Mouse (Mus musculus): ENCODE measurements around the gene Pde6d. TPM values are rescaled to one million over a fixed set of nuclear protein-coding genes. Genes with fewer than 3 reads are reported as not detected.

The Pde6d gene
- polyA plus RNA-seq, 1 experiment from 2014 or later: 44.0 TPM

DNA sequence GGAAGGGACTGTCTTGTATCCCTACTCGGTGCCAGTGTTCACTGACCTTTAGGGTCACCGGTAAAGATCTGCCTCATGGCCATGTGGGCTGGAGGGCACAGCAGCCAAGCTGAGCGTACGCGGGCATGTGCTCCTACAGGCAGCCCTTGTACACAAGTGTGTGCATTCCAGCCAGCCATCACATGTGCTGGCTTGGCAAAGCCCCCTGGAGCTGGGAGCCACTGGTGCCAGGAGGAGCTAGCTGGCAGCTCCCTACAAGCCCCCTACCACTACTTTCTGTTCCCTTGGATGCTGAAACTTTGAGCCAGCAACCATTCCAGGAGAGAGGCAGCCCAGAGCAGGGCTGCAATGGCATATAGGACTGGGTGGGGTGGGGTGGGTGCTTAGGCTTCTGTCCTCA, 76.0 kb downstream of the Pde6d start:
- Histone ChIP-seq H3K4me3 (no peak overlapping the region), H3K27me3 (replicated peaks) (peaks cover 8% of the 10 kb centered on the region), H3K9ac (no peak overlapping the region), H3K4me1 (peaks cover 71% of the 10 kb centered on the region), H3K4me2 (no peak overlapping the region), H3K36me3 (no peaks in the 10 kb centered on the region), H3K9me3 (replicated peaks) (no peaks in the 10 kb centered on the region), H3K27ac (0 out of 2 replicates have a peak overlapping the region, but pooled peaks have one; percentile 41)
- 91% methylated on average over 5 of the region's 5 CpGs for WGBS (ENCODE audit: insufficient replicate concordance)
- ATAC-seq: no peak

DNA sequence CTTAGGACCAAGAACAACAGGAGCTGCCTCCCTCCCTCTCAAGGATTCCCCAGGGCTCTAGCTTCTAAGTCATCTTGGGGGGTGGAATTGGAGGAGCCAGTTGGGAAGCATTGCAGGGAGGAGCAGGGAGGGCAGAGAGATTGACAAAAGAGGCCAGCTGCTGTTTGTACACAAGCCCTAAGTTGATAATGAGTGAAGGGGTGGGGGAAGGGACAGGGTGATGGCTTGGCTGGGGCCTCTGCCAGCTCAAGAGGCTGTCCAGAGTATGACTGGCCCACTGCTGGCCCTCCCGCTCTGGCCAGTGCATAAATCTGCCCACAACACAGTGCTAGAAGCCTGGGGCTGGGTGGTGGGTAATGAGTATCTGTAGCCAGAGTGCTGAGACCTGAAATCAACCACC, 77.0 kb downstream of the Pde6d start:
- Histone ChIP-seq H3K4me1 (peaks cover 71% of the 10 kb centered on the region), H3K4me3 (no peak overlapping the region), H3K9me3 (replicated peaks) (no peaks in the 10 kb centered on the region), H3K27me3 (replicated peaks) (peaks cover 8% of the 10 kb centered on the region), H3K4me2 (peak overlapping the region; percentile 93), H3K9ac (peak overlapping the region; percentile 75), H3K36me3 (no peaks in the 10 kb centered on the region), H3K27ac (peak overlapping the region; percentile 80)
- WGBS (ENCODE audit: insufficient replicate concordance): 53% methylated on average over 1 of the region's 1 CpGs
- ATAC-seq: no peak

DNA sequence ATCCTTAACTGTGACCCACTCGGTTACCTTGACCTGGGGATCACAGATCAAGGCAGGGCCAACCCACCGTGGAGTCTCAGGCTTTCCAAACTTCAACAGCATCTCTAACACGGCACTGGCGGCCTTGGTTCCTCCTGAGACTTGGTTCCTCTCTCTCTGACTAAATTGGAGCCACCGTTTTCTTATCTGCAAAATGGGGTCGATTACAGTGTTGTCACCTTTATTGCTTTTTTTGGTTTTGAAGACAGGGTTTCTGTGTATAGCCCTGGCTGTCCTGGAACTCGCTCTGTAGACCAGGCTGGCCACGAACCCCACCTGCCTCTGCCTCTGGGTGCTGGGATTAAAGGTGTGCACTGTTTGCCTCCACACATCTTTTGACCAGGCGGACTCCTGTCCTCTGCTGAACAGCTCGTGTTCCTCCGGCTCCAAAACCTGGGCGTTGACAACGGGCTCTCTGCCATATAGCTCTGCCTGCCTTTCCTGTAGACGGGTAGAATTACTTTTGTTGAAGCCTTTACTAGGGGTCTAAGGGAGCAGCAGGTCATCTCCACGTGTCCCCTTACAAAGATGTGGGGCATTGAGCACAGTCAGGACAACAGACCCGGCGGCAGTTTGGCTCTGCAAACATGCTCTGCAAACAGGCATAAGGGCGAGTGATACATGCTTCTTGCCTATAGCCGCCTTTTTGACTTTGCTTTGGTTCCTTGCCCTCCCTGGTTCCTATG, 77.6 kb downstream of the Pde6d start:
- Histone ChIP-seq H3K36me3 (no peaks in the 10 kb centered on the region), H3K4me2 (peak overlapping the region; percentile 93), H3K4me1 (peaks cover 71% of the 10 kb centered on the region), H3K27ac (peak overlapping the region; percentile 80), H3K27me3 (replicated peaks) (peaks cover 8% of the 10 kb centered on the region), H3K9ac (peak overlapping the region; percentile 75), H3K4me3 (peak overlapping the region; percentile 64), H3K9me3 (replicated peaks) (no peaks in the 10 kb centered on the region)
- ATAC-seq: no peak
- WGBS (ENCODE audit: insufficient replicate concordance): 25% methylated on average over 19 of the region's 19 CpGs

DNA sequence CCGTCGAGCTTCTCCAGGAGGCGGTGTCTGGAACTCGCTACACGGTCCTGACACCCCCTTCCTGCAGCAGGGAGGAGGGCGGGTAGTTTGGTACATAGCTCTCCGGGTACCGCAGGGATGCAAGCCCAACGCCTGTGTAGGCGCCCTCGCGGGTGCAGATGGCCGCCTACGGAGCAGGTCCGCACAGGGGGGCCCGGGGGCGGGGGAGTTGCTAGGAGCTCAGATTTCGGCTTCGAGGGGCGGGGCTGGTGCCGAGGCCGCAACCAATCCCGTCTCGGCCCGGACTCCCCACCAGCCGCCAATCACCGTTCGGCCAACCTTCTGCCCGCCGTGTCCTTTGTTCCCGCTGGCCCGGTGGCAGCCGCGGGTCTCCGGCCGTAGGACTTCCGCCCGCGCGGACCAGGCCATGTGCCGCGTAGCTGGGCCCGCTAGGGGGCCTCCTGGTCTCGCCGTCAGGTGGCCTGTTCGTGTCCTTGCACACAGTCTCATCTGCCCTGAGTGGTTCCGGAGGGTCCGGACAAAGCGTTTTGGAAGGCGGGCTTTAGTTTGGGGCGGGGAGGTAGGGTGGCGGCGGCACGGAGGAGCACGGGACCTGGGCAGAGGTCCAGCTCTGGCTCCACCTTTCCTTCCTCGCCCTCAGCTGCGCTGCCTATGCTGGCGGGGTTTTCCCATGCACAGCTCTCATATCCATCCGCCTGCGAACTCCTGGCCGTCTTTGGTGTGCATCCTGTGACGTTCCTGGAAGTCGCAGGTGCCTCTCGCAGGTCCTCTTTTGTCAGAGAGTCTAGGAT, 78.3 kb downstream of the Pde6d start:
- WGBS (ENCODE audit: insufficient replicate concordance): 1% methylated on average over 64 of the region's 64 CpGs
- peaks cover 8% of the 10 kb centered on the region for H3K27me3 ChIP-seq (replicated peaks)

DNA sequence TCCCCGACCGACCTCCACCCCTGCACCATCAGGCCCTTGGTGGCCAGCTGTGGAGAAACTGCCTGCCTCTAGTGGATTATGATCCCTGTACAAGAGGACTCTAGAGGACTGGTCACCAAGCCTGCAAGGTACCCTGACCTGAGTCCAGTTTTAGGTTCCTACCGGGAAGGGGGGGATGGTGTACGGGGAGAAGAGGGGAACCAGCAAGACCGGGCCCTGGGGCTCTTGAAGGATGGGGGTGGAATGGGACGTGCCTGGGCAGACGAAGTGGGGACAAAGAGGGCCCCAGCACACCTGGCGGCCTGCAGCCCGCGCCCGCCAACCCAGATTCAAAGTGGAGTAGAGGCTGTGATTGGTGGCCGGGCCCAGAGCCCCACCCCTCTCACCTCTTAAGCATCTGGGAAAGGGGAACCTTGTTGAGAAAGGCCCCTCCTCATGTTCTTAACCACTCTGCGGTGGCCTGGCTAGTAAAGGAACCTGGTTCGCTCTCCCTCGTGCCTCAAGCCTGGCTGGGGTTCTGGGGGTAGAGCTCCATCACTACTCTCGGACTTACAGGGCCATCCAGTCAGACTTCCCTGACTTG, 79.2 kb downstream of the Pde6d start:
- Histone ChIP-seq H3K36me3 (no peaks in the 10 kb centered on the region), H3K9me3 (replicated peaks) (no peaks in the 10 kb centered on the region), H3K4me1 (peaks cover 68% of the 10 kb centered on the region), H3K9ac (peak overlapping the region; percentile 75), H3K27ac (peak overlapping the region; percentile 80), H3K4me3 (peak overlapping the region; percentile 64), H3K4me2 (peak overlapping the region; percentile 93), H3K27me3 (replicated peaks) (peaks cover 8% of the 10 kb centered on the region)
- ATAC-seq: no peak
- WGBS (ENCODE audit: insufficient replicate concordance): 34% methylated on average over 16 of the region's 16 CpGs

More for the DNA sequence above, 78.3 kb downstream of the Pde6d start:
- peak overlapping the region; percentile 64 for H3K4me3 ChIP-seq
- H3K4me1 ChIP-seq: peaks cover 65% of the 10 kb centered on the region
- peak overlapping the region; percentile 80 for H3K27ac ChIP-seq
- H3K9ac ChIP-seq: peak overlapping the region; percentile 75
- peak; percentile 77 for ATAC-seq
- no peaks in the 10 kb centered on the region for H3K36me3 ChIP-seq
- H3K9me3 ChIP-seq (replicated peaks): no peaks in the 10 kb centered on the region
- peak overlapping the region; percentile 93 for H3K4me2 ChIP-seq

DNA sequence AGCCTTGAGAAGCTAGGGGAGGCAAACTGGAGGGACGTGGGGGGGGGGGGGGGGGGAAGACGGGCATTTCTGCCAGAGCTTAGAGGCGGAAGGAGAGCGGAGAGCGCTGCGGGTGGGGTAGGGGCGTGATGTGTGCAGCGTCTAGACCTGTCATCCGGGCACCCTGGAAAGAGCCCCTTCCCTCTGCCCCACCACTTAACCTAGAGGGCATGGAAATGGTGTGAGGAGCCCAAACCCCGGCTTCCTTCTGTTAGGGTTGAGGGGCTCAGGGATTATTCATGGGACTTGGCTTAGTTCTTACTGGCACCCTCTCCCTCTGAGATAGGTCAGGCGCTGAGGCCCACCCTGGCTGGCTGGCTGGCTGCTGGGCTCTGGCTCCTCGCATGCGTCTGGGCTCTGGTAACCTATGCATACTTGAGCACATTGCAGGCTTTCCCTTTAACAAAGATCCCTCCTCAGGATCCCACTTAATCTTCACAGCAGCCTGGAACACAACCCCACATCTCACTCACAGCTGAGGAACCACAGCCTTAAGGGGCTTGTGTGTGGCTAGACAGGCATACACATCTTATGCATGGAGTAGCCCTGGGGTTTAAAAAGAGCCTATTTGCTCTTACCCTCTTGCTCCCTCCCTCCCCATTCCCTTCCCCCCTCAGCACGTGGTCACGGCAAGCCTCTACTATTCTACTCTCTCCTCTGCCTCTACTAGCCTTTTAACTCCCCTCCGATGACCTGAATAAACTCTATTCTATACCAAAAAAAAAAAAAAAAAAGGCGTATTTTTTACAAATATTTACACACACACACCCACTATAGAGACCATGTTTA, 80.0 kb downstream of the Pde6d start:
- 46% methylated on average over 11 of the region's 17 CpGs for WGBS (ENCODE audit: insufficient replicate concordance)
- Histone ChIP-seq H3K9ac (no peak overlapping the region), H3K27ac (peak overlapping the region; percentile 9; the same call in 1 of the 2 replicates), H3K36me3 (no peaks in the 10 kb centered on the region), H3K4me1 (peaks cover 77% of the 10 kb centered on the region), H3K9me3 (replicated peaks) (no peaks in the 10 kb centered on the region), H3K4me3 (no peak overlapping the region), H3K4me2 (no peak overlapping the region), H3K27me3 (replicated peaks) (peaks cover 8% of the 10 kb centered on the region)
- ATAC-seq: no peak

DNA sequence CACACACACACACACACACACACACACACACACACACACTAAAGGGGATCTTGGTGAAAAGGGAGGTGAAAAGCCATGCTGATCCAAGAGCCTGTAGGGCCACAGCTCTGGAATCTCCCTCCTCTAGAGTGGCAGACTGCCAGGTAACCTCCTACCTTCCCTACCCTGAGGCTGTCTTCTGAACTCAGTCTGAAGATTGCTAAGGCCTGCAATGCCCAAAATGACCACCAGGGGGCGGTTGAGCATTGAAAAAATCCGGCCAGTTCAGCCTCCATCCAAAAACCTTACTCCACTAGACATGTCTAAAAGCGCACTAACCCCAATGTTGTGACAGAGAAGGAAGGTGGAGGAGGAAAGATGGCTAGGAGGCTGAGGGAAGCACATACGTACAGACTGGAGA, 80.9 kb downstream of the Pde6d start:
- Histone ChIP-seq H3K27ac (no peak overlapping the region; the same call in 1 of the 2 replicates), H3K4me3 (no peak overlapping the region)

DNA sequence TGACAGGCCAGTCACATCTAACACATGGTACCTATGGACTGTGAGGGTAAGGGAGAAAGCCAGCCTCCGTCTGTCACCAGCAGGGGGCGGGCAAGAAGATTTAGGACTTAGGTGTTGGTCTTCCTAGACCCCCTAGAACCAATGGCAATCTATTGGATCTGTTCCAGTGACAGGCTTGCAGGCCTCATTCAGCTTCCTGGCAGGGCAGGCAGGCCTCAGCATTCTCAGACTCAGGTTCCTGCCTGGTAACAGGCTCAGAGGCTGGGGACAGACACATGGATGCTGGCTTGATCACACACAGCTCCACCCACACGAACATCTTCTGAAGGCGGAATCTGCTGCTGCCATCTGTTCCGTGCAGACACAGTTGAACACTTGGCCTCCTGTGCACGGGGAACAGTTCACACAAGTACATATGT, 81.3 kb downstream of the Pde6d start:
- peaks cover 8% of the 10 kb centered on the region for H3K27me3 ChIP-seq (replicated peaks)
- H3K4me2 ChIP-seq: peak overlapping the region; percentile 12
- H3K4me3 ChIP-seq: no peak overlapping the region
- H3K9me3 ChIP-seq (replicated peaks): no peaks in the 10 kb centered on the region
- H3K36me3 ChIP-seq: no peaks in the 10 kb centered on the region
- 23% methylated on average over 6 of the region's 6 CpGs for WGBS (ENCODE audit: insufficient replicate concordance)
- peaks cover 74% of the 10 kb centered on the region for H3K4me1 ChIP-seq
- no peak overlapping the region for H3K9ac ChIP-seq
- no peak overlapping the region; the same call in 1 of the 2 replicates for H3K27ac ChIP-seq
- ATAC-seq: 0 out of 2 replicates have a peak, but pooled peaks have one; percentile 11

More for the DNA sequence above, 80.9 kb downstream of the Pde6d start:
- Histone ChIP-seq H3K9me3 (replicated peaks) (no peaks in the 10 kb centered on the region), H3K4me2 (peak overlapping the region; percentile 12), H3K27me3 (replicated peaks) (peaks cover 8% of the 10 kb centered on the region), H3K9ac (no peak overlapping the region), H3K36me3 (no peaks in the 10 kb centered on the region), H3K4me1 (peaks cover 78% of the 10 kb centered on the region)
- WGBS (ENCODE audit: insufficient replicate concordance): under 1% methylated on average over 4 of the region's 4 CpGs
- ATAC-seq: peak; percentile 5; the same call in 1 of the 2 replicates

DNA sequence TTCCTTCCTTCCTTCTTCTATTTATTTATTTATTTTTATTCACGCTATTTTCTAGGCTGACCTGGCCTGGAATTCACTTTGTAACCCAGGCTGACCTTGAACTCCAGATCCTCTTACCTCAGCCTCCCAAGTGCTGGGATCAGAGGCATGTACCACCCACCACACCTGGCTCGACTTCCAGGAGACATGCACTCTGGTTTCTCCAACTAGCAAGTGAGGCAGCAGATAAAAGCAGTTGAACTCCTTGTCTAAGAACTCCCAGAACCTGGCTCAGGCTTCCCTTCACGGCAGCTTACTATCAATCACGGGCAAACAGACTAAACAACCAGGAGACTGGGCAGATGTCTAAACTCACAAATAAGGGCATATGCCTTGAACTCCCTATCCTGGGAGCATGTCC, 81.7 kb downstream of the Pde6d start:
- H3K27ac ChIP-seq: no peak overlapping the region
- ATAC-seq: no peak
- peaks cover 8% of the 10 kb centered on the region for H3K27me3 ChIP-seq (replicated peaks)
- no peaks in the 10 kb centered on the region for H3K36me3 ChIP-seq
- H3K4me3 ChIP-seq: no peak overlapping the region
- no peaks in the 10 kb centered on the region for H3K9me3 ChIP-seq (replicated peaks)
- H3K4me1 ChIP-seq: peaks cover 70% of the 10 kb centered on the region
- 56% methylated on average over 4 of the region's 4 CpGs for WGBS (ENCODE audit: insufficient replicate concordance)
- no peak overlapping the region for H3K9ac ChIP-seq
- H3K4me2 ChIP-seq: no peak overlapping the region

DNA sequence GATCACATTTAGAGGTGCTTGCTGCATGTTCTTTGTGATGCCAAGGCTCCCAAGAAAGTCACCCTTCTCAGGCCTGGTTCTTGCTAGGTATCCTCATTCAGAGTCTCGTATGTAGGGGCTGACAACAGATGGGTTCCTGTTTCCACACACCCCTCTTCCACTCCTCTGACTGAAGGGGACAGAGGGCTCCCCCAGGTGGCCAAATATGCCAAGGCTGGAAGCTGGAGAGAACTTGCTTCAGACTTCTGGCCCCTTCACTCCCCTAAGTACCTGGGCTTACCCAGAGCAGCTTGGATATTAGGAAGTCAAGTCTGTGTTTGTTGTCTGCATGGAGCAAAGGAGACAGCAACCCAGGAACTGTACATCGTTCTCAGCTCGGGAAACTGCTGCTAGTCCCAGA, 82.5 kb downstream of the Pde6d start:
- no peak overlapping the region for H3K9ac ChIP-seq
- H3K4me2 ChIP-seq: no peak overlapping the region
- H3K4me3 ChIP-seq: no peak overlapping the region
- peaks cover 8% of the 10 kb centered on the region for H3K27me3 ChIP-seq (replicated peaks)
- H3K27ac ChIP-seq: no peak overlapping the region
- 24% methylated on average over 3 of the region's 3 CpGs for WGBS (ENCODE audit: insufficient replicate concordance)
- H3K36me3 ChIP-seq: no peaks in the 10 kb centered on the region
- no peak for ATAC-seq
- H3K4me1 ChIP-seq: peaks cover 62% of the 10 kb centered on the region
- no peaks in the 10 kb centered on the region for H3K9me3 ChIP-seq (replicated peaks)

DNA sequence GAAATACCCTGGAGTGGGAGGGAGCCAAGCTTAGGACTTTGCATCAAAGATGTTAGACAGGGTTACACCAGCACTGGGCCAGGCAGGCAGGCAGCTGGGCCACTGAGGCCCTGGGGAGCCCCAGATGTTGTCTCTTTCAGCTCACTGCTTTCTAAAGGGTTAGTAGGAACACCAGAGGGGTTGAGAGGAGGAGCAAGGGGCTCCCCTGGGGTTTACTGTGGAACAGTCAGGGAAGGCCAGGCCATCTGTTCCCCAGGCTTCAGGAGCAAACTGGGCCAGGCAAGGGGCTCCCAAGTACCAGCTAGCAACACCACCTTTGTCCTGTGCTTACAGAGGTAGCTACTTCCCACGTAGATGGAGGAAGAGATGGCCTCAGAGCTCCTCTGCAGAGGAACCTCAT, 83.8 kb downstream of the Pde6d start:
- WGBS (ENCODE audit: insufficient replicate concordance): 61% methylated on average over 1 of the region's 1 CpGs
- Histone ChIP-seq H3K4me1 (peaks cover 49% of the 10 kb centered on the region), H3K4me3 (no peak overlapping the region), H3K4me2 (no peak overlapping the region), H3K36me3 (no peaks in the 10 kb centered on the region), H3K9ac (peak overlapping the region; percentile 33; the same call in 1 of the 2 replicates), H3K27me3 (replicated peaks) (peaks cover 5% of the 10 kb centered on the region), H3K9me3 (replicated peaks) (no peaks in the 10 kb centered on the region), H3K27ac (peak overlapping the region; percentile 73)
- no peak for ATAC-seq

Measured in liver, embryonic 12.5 days (tissue).